Mouse (Mus musculus): ENCODE measurements around the gene Asb2.

GRCm38 (mm10) chr12:103314640-103315361, 41.0 kb downstream of the Asb2 start:
- TF ChIP-seq POLR2A (IDR thresholded peaks at IDR 0.05; ENCODE audit: extremely low read depth, insufficient read depth, low read length) (no peak), CTCF (IDR thresholded peaks at IDR 0.05; ENCODE audit: extremely low read depth, insufficient read depth, low read length) (no peak)

All from cortical plate, adult 2 months (tissue).